Mouse (Mus musculus) heart, postnatal 25 days (tissue): ENCODE data around the gene Clstn2. TPM values are rescaled to one million over a fixed set of nuclear protein-coding genes. Genes with fewer than 3 reads are reported as not detected.
A peak's percentile ranks its signal among the peaks of the same experiment; 100 is the strongest.

ENCODE experiments used
- DNase-seq: peaks from one replicate; pipeline ENCODE4 v3.0.0; 2022; ENCODE audit warnings: low spot score
- intact Hi-C: fragments of 180-260 bp; cut with DNase I; formaldehyde crosslinking; loops from one replicate; pipeline ENCODE4 v1.15.1; 2025
- total RNA-seq, 2 experiments: library from RNA; stranded (reverse); gene quantifications; 2 replicates each; pipeline ENCODE4 v1.2.3; 2021

Clstn2 gene
- total RNA-seq, 2 experiments from 2014 or later = 0.81 to 0.88 TPM

- intact Hi-C loops = no loop called here
- no peak for DNase-seq
Measured at GRCm38 (mm10) chr9:97512282-97512850, 520.6 kb downstream of the Clstn2 start.

GRCm38 (mm10) chr9:97501416-97501815 lies 531.6 kb downstream of the Clstn2 start:
- DNase-seq = no peak
- intact Hi-C loops = no loop called here

- intact Hi-C loops = no loop called here
- no peak for DNase-seq
Measured at GRCm38 (mm10) chr9:97495056-97495455, 537.9 kb downstream of the Clstn2 start.

- no peak for DNase-seq
- intact Hi-C loops = no loop called here
Measured at GRCm38 (mm10) chr9:97491626-97492025, 541.4 kb downstream of the Clstn2 start.

GRCm38 (mm10) chr9:97490591-97491176 lies 542.3 kb downstream of the Clstn2 start:
- intact Hi-C loops = no loop called here
- no peak for DNase-seq

GRCm38 (mm10) chr9:97486826-97487225 lies 546.2 kb downstream of the Clstn2 start:
- intact Hi-C loops = no loop called here
- DNase-seq = no peak

GRCm38 (mm10) chr9:97481187-97481586 lies 551.8 kb downstream of the Clstn2 start:
- no peak for DNase-seq
- intact Hi-C loops = no loop called here

GRCm38 (mm10) chr9:97476961-97477360 lies 556.0 kb downstream of the Clstn2 start:
- intact Hi-C loops = no loop called here
- no peak for DNase-seq

GRCm38 (mm10) chr9:97476456-97476855 lies 556.5 kb downstream of the Clstn2 start:
- intact Hi-C loops = no loop called here
- DNase-seq = no peak

GRCm38 (mm10) chr9:97474896-97475295 lies 558.1 kb downstream of the Clstn2 start:
- intact Hi-C loops = no loop called here
- DNase-seq = no peak

GRCm38 (mm10) chr9:97471014-97471591 lies 561.9 kb downstream of the Clstn2 start:
- intact Hi-C loops = no loop called here
- no peak for DNase-seq

- DNase-seq = no peak
- intact Hi-C loops = no loop called here
Measured at GRCm38 (mm10) chr9:97460452-97460851, 572.5 kb downstream of the Clstn2 start.

GRCm38 (mm10) chr9:97459745-97460144 lies 573.2 kb downstream of the Clstn2 start:
- intact Hi-C loops = loop anchor here (5.0 kb wide), 1 partner anchor 573 kb away; the partner anchor contains the start of gene Clstn2
- DNase-seq = no peak

- intact Hi-C loops = no loop called here
- DNase-seq = peak; percentile 6
Measured at GRCm38 (mm10) chr9:97449316-97450050, 583.5 kb downstream of the Clstn2 start.

GRCm38 (mm10) chr9:97439872-97440636 lies 592.9 kb downstream of the Clstn2 start:
- intact Hi-C loops = no loop called here
- DNase-seq = no peak

- intact Hi-C loops = no loop called here
Measured at GRCm38 (mm10) chr9:97434666-97435065, 598.3 kb downstream of the Clstn2 start.

GRCm38 (mm10) chr9:97429885-97430449 lies 603.0 kb downstream of the Clstn2 start:
- intact Hi-C loops = no loop called here

More at GRCm38 (mm10) chr9:97434666-97435065, 598.3 kb downstream of the Clstn2 start:
- DNase-seq = no peak

GRCm38 (mm10) chr9:97428127-97428526 lies 604.9 kb downstream of the Clstn2 start:
- intact Hi-C loops = no loop called here
- no peak for DNase-seq

More at GRCm38 (mm10) chr9:97429885-97430449, 603.0 kb downstream of the Clstn2 start:
- DNase-seq = no peak

- intact Hi-C loops = no loop called here
- DNase-seq = no peak
Measured at GRCm38 (mm10) chr9:97420896-97421295, 612.1 kb downstream of the Clstn2 start.
